Mouse (Mus musculus): ENCODE data around the gene Lrrc71. TPM values are rescaled to one million over a fixed set of nuclear protein-coding genes. Genes with fewer than 3 reads are reported as not detected.

Lrrc71 gene
- total RNA-seq, 2 experiments from 2014 or later: 0.79 TPM; not detected in 1

GRCm38 (mm10) chr3:87763683-87764289 lies 15.4 kb upstream of the Lrrc71 start:
- peak; percentile 80 to 88 for DNase-seq (ENCODE audit: low spot score in 2 of 2)

GRCm38 (mm10) chr3:87763202-87763601 lies 14.8 kb upstream of the Lrrc71 start:
- no peak for DNase-seq (ENCODE audit: low spot score in 2 of 2)

GRCm38 (mm10) chr3:87761408-87762375 lies 13.3 kb upstream of the Lrrc71 start:
- DNase-seq (ENCODE audit: low spot score in 2 of 2): no peak

GRCm38 (mm10) chr3:87758641-87759040 lies 10.2 kb upstream of the Lrrc71 start:
- DNase-seq (ENCODE audit: low spot score in 2 of 2): no peak

- DNase-seq (ENCODE audit: low spot score in 2 of 2): no peak
These were observed 8.1 kb upstream of the Lrrc71 start for GRCm38 (mm10) chr3:87756488-87756887.

- peak; percentile 88 to 92 for DNase-seq (ENCODE audit: low spot score in 2 of 2)
These were observed 7.5 kb upstream of the Lrrc71 start for GRCm38 (mm10) chr3:87755964-87756363.

GRCm38 (mm10) chr3:87753829-87754228 lies 5.4 kb upstream of the Lrrc71 start:
- DNase-seq (ENCODE audit: low spot score in 2 of 2): no peak

GRCm38 (mm10) chr3:87752567-87752966 lies 4.1 kb upstream of the Lrrc71 start:
- no peak for DNase-seq (ENCODE audit: low spot score in 2 of 2)

GRCm38 (mm10) chr3:87749977-87750376 lies 1.6 kb upstream of the Lrrc71 start:
- DNase-seq (ENCODE audit: low spot score in 2 of 2): no peak

GRCm38 (mm10) chr3:87749036-87749435 lies 611 bp upstream of the Lrrc71 start:
- DNase-seq (ENCODE audit: low spot score in 2 of 2): peak; percentile 50 to 61

GRCm38 (mm10) chr3:87745036-87745659 lies 3.3 kb downstream of the Lrrc71 start:
- no peak for DNase-seq (ENCODE audit: low spot score in 2 of 2)

GRCm38 (mm10) chr3:87743927-87744326 lies 4.5 kb downstream of the Lrrc71 start:
- no peak for DNase-seq (ENCODE audit: low spot score in 2 of 2)

GRCm38 (mm10) chr3:87742735-87743134 lies 5.7 kb downstream of the Lrrc71 start:
- DNase-seq (ENCODE audit: low spot score in 2 of 2): no peak

GRCm38 (mm10) chr3:87742013-87742412 lies 6.4 kb downstream of the Lrrc71 start:
- DNase-seq (ENCODE audit: low spot score in 2 of 2): no peak

- DNase-seq (ENCODE audit: low spot score in 2 of 2): no peak
These were observed 9.5 kb downstream of the Lrrc71 start for GRCm38 (mm10) chr3:87738906-87739305.

- DNase-seq (ENCODE audit: low spot score in 2 of 2): no peak
These were observed 13.1 kb downstream of the Lrrc71 start for GRCm38 (mm10) chr3:87735335-87735734.

- no peak for DNase-seq (ENCODE audit: low spot score in 2 of 2)
These were observed 14.3 kb downstream of the Lrrc71 start for GRCm38 (mm10) chr3:87733984-87734761.

- no peak for DNase-seq (ENCODE audit: low spot score in 2 of 2)
These were observed 15.3 kb downstream of the Lrrc71 start for GRCm38 (mm10) chr3:87733098-87733497.

- DNase-seq (ENCODE audit: low spot score in 2 of 2): no peak
These were observed 19.7 kb downstream of the Lrrc71 start for GRCm38 (mm10) chr3:87728696-87729095.

- DNase-seq (ENCODE audit: low spot score in 2 of 2): no peak
These were observed 22.2 kb downstream of the Lrrc71 start for GRCm38 (mm10) chr3:87726191-87726590.
